Mouse (Mus musculus): ENCODE measurements at regions not wholly inside any gene's neighbourhood (a gene's known extent, or its start where the extent isn't known, plus 50 kb on each side); places are given as distances from the start of the nearest gene placed in this dataset.

GRCm38 (mm10) chr3:18928401-18929104 is 699.9 kb downstream of the 1700064H15Rik start:
- no peak for DNase-seq (ENCODE audit: low read depth, low spot score)

- no peak for DNase-seq (ENCODE audit: low read depth, low spot score)
Measured at GRCm38 (mm10) chr3:18929105-18929492, 699.4 kb downstream of the 1700064H15Rik start.

DNA sequence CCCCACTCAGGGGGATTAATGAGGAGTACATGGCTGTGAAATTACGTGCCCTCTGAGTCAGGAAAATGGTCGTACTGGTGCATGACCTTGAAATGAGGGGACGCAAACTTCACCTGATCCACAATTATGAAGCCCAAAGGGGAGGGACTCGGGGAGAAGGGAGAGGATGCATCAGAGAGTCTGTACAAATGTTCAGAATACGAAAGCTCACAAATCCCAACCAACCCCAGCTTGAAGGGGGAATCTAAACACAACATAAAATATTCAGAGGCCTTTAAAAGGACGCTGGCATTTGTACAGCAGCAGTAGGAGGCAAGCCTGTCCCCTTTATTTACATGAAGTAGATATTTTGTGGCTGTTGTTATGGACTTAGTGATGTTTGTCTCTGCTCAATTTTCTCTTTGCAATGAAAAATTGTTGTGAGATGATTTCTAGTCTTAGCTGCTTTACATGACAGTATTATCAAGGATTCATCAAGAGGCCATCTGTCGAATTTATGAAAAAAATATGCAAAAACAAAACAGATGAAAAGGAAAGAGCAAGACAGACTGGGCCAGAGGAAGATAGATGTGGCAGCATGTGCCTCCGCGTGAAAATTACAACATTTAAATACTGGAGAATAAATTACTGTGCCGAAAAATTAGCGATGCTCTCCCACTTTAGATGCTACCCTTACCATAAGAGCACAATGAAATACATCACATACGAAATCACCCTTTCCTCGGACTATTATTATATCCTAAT is 695.3 kb downstream of the 1700064H15Rik start:
- DNase-seq (ENCODE audit: low read depth, low spot score): no peak

GRCm38 (mm10) chr3:18934891-18935290 is 693.6 kb downstream of the 1700064H15Rik start:
- DNase-seq (ENCODE audit: low read depth, low spot score): no peak

- no peak for DNase-seq (ENCODE audit: low read depth, low spot score)
Measured at GRCm38 (mm10) chr3:18937333-18938122, 690.9 kb downstream of the 1700064H15Rik start.

- DNase-seq (ENCODE audit: low read depth, low spot score): no peak
Measured at GRCm38 (mm10) chr3:18941301-18942177, 686.9 kb downstream of the 1700064H15Rik start.

DNA sequence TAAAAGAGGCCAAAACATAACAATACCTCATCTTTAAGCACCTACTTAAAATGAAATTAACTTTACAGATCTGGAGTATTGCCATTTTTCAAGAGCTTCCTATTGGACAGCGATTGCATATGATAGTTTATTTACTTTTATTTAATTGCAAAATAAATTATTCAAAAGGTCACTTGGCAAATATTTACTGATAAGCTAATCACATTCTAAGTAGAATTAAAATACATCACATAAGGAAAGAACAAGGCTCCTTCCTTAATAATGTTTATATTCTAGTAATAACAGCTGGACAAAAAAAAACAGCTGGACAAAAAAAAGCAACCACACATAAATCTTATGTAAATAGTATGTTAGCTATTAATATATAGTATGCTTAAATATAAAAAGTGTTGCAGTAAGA is 668.1 kb downstream of the 1700064H15Rik start:
- no peak for DNase-seq (ENCODE audit: low read depth, low spot score)

DNA sequence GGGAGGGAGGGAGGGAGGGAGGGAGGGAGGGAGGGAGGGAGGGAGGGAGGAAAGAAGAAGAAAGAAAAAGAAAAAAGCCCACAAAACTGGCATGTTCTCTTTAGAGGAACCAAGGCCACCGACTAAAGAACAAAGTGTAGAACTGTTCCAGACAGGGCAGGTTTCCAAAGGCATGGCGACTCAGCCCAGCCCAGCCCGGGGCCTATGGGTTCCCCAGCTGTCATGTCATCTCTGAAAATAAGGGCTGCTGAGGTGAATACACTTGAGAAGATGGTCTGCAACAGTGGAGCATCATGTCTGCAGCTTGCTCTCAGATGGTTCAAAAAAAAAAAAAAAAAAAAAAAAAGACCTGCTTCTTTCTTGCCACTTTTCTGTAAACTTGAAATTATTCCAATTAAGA is 639.8 kb downstream of the 1700064H15Rik start:
- no peak for DNase-seq (ENCODE audit: low read depth, low spot score)

- DNase-seq (ENCODE audit: low read depth, low spot score): no peak
Measured at GRCm38 (mm10) chr3:18989577-18990240, 638.8 kb downstream of the 1700064H15Rik start.

GRCm38 (mm10) chr3:19000179-19000578 is 628.3 kb downstream of the 1700064H15Rik start:
- DNase-seq (ENCODE audit: low read depth, low spot score): no peak

DNA sequence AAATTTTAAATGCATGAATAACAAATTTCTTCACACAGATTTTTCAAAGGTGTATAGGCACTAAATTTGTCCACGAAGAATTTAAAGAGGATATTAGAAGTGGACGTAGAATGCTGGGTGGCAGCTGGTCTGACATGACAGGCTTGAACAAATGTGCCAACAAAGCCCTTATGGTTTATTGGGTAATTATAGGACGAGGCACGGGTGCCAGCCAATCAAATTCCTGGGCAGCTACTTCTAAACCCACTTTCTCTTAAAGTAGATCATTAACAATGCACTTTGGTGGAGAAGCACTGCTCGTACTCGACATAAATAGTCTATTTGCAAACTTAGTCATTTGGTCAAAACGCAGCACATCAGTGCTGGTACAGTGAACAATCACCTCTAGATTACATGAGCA is 626.4 kb downstream of the 1700064H15Rik start:
- no peak for DNase-seq (ENCODE audit: low read depth, low spot score)

DNA sequence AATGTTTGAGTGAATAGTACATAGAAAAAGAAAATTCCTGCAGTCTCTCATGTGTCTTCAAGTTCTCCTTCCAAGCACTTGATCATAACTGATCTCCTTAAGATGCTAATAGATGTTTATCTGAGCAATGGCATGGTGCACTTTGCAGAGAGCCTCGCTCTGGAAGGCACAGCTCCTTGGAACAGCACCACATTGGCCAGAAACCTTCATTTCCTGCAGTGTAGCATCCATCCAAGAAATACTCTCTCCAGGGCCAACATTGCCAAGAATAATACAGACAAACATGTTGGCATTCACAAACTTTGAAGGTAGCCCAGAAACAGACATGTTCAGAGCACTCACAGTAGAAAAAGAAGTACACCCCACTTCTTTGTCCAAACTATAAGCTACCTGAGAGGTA is 623.7 kb downstream of the 1700064H15Rik start:
- no peak for DNase-seq (ENCODE audit: low read depth, low spot score)

- DNase-seq (ENCODE audit: low read depth, low spot score): no peak
Measured at GRCm38 (mm10) chr3:19044566-19044965, 583.9 kb downstream of the 1700064H15Rik start.

DNA sequence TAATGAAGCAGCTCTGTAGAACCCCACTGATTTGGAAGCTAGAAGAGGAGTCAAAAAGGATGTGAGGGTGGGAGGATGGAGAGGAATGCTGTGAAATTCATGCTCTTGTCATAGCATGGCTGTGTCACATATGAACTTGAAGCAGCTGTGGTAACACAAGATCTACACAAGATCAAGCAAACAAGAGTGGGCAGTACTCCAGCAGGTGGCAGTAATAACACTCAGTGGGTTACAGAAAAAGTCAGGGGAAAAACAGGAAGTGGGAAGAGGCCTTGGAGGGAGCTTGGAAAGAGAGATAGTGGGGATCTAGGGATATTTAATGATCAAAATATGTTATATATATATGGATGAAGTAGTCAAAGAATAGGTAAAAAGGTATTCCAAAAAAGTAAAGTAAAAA is 582.5 kb downstream of the 1700064H15Rik start:
- no peak for DNase-seq (ENCODE audit: low read depth, low spot score)

- DNase-seq (ENCODE audit: low read depth, low spot score): no peak
Measured at GRCm38 (mm10) chr3:19046610-19047009, 581.9 kb downstream of the 1700064H15Rik start.

GRCm38 (mm10) chr3:19055961-19056360 is 572.5 kb downstream of the 1700064H15Rik start:
- no peak for DNase-seq (ENCODE audit: low read depth, low spot score)

- DNase-seq (ENCODE audit: low read depth, low spot score): no peak
Measured at GRCm38 (mm10) chr3:19056623-19057022, 571.9 kb downstream of the 1700064H15Rik start.

GRCm38 (mm10) chr3:19059906-19060870 is 568.3 kb downstream of the 1700064H15Rik start:
- no peak for DNase-seq (ENCODE audit: low read depth, low spot score)

- DNase-seq (ENCODE audit: low read depth, low spot score): no peak
Measured at GRCm38 (mm10) chr3:19061488-19062248, 566.8 kb downstream of the 1700064H15Rik start.
